Mouse (Mus musculus) heart, adult 2 months (tissue): ENCODE measurements at regions not wholly inside any gene's neighbourhood (a gene's known extent, or its start where the extent isn't known, plus 50 kb on each side); places are given as distances from the start of the nearest gene placed in this dataset.

Experiments
- CTCF ChIP-seq: fragments of 200-600 bp; IDR thresholded peaks from 2 replicates; pipeline ENCODE4 v1.8.1; 2022; ENCODE audit warnings: antibody characterized with exemption, mild to moderate bottlenecking, moderate library complexity
- EP300 ChIP-seq: fragments of 200-500 bp; IDR thresholded peaks from 2 replicates; pipeline ENCODE4 v1.6.1; 2011; ENCODE audit warnings: low read depth, low read length, control low read depth; ENCODE audit not compliant: insufficient read depth
- POLR2A ChIP-seq: fragments of 200-500 bp; IDR thresholded peaks from 2 replicates; pipeline ENCODE4 v1.6.1; 2011; ENCODE audit warnings: mild to moderate bottlenecking, low read depth, low read length, control low read depth; ENCODE audit not compliant: insufficient read depth

DNA sequence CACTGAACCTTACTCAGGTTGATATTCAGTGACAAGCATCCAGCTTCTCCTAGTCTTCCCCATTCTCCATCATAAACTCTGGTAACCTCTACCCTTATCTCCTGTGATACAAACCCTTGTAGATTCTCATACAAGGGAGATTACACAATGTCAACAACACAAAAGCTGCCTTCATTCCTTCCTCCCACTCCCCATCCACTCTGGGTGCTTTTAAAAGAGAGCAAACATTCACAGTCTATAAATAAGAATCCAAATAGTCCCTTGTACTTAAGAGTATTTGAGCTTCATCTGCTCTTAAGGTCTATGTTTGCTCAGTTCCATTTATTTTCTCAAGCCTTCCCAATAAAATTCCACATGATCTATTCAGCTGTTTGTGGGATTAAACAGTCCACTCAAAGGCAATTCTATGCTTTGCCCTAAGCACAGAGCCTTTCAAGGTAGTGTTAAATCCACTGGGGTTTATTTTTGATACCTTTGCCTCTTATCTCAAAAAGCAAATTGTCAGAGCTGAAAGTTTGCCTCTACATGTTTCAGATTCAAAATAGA is 270.2 kb upstream of the Rarb start:
- TF ChIP-seq EP300: no peak
- TF ChIP-seq CTCF: no peak
- no peak for TF ChIP-seq POLR2A
